Mouse (Mus musculus) layer of hippocampus, adult 2 months (tissue): ENCODE measurements at regions not wholly inside any gene's neighbourhood (a gene's known extent, or its start where the extent isn't known, plus 50 kb on each side); places are given as distances from the start of the nearest gene placed in this dataset.

ENCODE experiments used
- DNase-seq, 2 experiments: peaks; one replicate each; pipeline ENCODE4 v3.0.0; 2022; ENCODE audit warnings: low spot score in 2 of 2
- H3K27ac ChIP-seq: fragments of 200-600 bp; 2 replicates; pipeline ENCODE4 v1.8.1; 2022
- H3K4me3 ChIP-seq: fragments of 200-600 bp; 2 replicates; pipeline ENCODE4 v1.8.1; 2022; ENCODE audit warnings: mild to moderate bottlenecking
- CTCF ChIP-seq: fragments of 200-600 bp; conservative IDR thresholded peaks from 2 replicates; pipeline ENCODE4 v1.8.1; 2022; ENCODE audit warnings: antibody characterized with exemption, mild to moderate bottlenecking, moderate library complexity

DNA sequence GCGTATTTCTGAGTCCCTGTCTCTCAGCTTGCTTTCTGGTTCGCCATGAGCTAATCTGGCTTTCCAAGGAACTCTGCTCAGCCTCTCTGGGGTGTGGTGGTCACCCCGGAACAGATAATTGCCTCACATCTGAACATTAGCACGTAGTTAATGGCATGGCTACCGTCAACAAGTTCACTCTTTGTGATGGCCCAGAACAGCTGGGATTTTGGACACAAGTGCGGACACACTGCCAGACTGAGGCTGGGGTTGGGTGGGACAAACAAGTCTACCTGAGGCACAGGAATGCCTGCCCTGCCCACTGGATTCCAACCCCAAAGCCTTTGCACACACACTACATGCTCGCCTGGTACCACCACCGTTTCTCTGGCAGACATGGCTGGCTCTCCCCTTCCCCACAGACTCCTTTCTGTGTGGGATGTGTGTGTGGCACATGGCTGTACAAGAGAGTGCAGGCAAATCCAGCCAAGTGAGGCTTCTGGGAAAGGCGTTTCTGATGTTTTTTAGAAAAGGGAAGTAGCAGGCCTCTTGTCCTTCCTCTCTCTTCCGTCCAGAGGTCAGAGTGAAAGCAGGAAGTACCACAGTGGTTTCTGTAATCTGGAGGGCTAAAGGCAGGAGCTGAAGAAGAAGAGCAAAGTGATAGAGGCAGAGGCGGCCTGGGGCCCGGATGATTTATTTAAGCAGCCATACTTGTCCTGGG lies 74.6 kb upstream of the Sertad2 start:
- no peak for DNase-seq
- no peak for TF ChIP-seq CTCF
- no peak overlapping the region for H3K27ac ChIP-seq

DNA sequence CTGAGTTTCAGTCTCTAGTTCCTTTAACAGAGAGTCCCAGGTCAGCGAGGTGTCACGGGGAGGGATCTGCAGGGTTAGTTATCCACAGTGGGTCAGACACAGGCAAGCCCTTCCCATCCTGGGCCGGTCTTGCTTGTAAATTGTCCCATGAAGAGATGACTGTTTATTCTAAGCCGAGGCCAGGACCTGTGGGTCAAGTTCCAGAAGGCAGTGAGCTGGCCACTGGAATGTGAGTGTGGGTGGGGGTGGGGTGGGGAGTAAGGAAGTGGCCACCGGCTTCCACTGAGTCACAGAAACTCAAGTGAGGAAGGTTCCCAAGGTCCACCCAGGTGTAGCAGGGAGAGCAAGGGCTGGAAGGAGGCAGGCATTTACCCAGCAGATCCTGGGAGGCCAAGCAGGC lies 73.7 kb upstream of the Sertad2 start:
- no peak for DNase-seq
- no peak overlapping the region for H3K27ac ChIP-seq
- H3K4me3 ChIP-seq, result no peak overlapping the region
- TF ChIP-seq CTCF, result no peak

More for the DNA sequence above, 74.6 kb upstream of the Sertad2 start:
- H3K4me3 ChIP-seq, result no peak overlapping the region

DNA sequence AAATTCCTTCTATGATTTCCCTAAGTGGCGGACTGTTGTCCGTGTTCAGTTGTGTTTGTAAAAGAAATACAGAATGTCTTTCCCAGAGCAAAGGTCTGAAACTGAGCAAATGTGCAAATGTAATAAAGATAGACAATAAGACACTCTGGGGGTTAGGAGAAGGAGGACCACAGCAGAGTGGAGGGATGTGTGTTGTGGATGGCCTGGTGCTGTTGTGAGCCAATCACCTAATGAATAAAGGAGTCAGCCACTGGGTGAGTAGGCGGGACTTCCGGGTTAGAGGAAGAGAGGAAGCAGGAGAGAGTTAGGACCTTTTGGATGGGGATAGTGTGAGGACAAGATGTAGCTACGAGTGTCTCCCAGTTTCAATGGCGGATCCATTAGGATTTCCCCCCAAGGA lies 72.7 kb upstream of the Sertad2 start:
- DNase-seq, result no peak
- no peak overlapping the region for H3K4me3 ChIP-seq
- TF ChIP-seq CTCF, result no peak
- no peak overlapping the region for H3K27ac ChIP-seq

DNA sequence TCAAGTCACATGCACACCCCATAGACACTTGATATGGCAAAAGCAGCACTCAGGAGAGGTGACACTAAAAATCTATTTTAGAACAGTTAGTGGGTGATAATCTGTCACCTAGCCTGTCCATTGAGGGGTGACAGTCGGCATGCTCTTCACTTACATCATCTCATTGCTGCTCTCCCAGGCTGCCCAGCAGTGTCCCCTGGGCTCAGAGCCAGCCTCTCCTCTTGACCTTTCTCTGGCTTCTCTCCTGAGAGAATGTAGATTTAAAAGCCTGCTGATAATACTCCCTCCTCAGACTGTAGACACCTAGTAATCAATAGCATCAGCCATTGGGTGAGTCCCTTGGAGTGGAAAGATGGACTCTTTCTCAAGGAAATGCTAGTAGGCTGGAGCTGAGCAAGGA lies 70.7 kb upstream of the Sertad2 start:
- TF ChIP-seq CTCF, result no peak
- H3K4me3 ChIP-seq, result no peak overlapping the region
- no peak overlapping the region for H3K27ac ChIP-seq
- DNase-seq, result no peak

DNA sequence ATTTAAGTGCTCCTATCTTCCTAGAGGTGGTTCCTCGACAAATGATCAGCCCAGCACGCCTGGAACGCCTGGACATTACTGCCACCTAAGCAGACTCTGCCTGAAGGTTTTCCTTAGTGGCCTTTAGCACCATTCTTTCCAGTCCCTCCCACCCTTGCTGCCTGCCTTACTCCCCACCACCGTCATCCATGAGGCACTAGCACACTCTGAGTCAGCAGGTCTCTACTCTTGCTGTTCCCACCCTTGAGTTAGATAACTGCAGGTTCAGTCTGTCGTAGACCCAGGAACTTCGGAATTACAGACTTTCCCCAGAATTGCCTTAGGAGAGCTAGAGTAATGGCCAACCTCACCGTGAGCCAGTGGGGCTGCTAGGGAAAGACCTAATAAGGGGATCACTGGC lies 67.4 kb upstream of the Sertad2 start:
- no peak overlapping the region for H3K4me3 ChIP-seq
- no peak overlapping the region for H3K27ac ChIP-seq
- no peak for TF ChIP-seq CTCF
- DNase-seq, result no peak

DNA sequence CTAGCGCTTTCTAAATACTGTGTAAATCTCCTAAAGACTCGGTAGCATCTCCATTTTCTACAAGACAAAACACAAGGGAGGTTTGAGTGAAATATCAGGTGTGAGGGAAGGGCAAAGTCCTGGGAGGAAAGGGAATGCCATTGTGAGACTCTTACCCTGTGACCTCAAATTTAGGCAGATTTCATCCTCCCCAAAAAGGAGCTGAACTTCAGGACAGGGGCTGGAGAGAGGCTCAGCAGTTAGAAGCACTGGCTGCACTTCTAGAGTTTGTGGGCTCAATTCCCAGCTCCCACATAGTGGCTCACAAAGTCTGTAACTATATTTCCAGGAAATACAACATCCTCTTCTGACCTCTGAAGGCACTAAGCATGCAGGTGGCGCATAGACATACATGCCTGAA lies 66.6 kb upstream of the Sertad2 start:
- TF ChIP-seq CTCF, result no peak
- Histone ChIP-seq H3K4me3 (no peak overlapping the region), H3K27ac (no peak overlapping the region)
- no peak for DNase-seq

DNA sequence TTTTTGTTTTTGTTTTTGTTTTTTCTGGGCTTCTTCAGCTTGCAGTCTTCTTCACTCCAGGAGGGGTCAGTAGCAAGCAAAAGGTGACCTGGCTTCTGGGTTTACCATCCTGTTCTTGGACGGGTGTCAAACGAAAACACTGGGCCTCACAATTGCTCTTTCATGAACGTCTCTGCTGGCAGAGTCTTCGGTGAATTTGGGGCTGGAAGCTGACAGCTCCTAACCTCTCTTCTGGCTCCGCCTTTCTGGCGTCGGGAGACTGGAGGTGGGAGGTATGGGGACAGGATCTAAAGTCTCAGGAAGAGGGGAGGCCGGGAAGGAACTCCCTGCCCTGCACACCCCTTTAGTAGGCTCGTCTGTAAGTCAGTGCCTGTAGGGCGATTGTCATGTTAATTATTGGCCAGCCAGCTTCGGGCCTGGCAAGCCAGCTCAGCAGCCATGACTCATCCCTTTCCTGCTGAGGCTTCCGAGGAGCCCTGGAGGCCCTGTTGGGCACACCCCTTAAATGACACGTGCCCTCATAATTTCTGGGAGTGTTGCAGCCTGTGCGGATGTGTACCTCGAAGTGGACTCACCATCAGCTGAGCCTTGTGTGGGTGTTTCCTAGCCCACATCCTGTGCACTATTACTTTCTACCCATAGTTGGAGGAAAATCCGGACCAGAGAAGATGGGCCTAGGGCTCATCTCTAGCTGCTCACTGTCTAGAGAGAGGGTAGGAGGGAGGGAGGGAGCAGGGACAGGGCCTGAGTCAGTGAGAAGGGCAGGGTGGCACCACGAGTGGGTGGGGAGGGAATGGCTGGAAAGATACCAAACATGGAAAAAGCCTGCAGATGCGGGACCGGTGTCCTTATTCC lies 65.6 kb upstream of the Sertad2 start:
- DNase-seq, result no peak
- Histone ChIP-seq H3K27ac (peak overlapping the region; percentile 71), H3K4me3 (peak overlapping the region; percentile 19)
- TF ChIP-seq CTCF, result peak; percentile 69

DNA sequence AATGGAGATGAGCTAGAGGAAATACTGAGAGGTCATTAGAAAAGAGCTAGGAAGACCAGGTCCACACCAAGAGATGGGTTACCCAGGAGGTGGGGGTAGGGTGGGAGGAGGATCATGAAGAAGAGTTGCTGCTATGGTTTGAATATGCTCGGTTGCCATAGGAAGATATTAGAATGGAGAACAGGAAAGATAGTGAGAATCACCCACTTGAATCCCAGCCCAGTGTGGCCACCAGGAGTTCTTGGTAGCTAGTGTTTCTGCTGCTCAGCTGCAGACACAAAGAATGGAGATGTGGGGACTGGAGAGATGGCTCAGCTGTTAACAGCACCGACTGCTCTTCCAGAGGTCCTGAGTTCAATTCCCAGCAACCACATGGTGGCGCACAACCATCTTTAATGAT lies 62.4 kb upstream of the Sertad2 start:
- no peak for DNase-seq
- no peak overlapping the region for H3K4me3 ChIP-seq
- no peak for TF ChIP-seq CTCF
- H3K27ac ChIP-seq, result no peak overlapping the region

DNA sequence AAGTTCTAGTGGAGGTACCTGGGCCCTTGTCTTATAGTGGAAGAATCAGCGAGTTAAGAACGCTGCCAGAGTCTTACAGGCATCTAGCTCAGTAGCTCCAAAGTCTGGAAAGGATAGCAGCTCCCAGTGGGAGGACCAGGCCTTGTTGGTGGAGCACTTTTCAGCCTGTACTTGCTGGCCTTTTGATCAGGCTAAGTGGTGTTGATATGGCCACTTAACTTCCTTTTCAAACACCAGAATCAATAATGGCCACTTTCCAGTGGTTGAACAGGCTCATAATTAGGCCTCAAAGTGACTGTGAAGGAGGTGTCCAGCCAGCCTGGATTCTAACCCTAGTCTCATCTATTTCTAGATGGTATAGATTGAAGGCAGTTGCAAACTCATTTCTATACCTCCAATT lies 57.7 kb upstream of the Sertad2 start:
- H3K27ac ChIP-seq, result no peak overlapping the region
- H3K4me3 ChIP-seq, result no peak overlapping the region
- DNase-seq, result no peak
- TF ChIP-seq CTCF, result no peak
